Comparison of ENCODE assay signal across 8 mouse cellular contexts in the genomic region with DNA sequence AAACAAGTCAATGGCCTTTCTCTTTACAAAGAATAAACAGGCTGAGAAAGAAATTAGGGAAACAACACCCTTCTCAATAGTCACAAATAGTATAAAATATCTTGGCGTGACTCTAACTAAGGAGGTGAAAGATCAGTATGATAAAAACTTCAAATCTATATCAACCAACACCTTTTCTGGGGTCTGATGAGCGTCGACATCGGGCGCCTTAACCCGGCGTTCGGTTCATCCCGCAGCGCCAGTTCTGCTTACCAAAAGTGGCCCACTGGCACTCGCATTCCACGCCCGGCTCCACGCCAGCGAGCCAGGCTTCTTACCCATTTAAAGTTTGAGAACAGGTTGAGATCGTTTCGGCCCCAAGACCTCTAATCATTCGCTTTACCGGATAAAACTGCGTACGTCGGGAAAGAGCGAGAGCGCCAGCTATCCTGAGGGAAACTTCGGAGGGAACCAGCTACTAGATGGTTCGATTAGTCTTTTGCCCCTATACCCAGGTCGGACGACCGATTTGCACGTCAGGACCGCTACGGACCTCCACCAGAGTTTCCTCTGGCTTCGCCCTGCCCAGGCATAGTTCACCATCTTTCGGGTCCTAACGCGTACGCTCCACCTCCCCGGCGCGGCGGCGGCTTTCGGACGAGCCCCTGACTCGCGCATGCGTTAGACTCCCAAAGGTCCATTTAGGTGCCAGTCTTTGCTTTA.
DNase-seq lines count a peak whose midpoint lies in the region; ATAC-seq and TF ChIP-seq lines count a peak whose summit lies in the region.
"Not testable (repeated sequence)": the region's sequence is repeated elsewhere in the genome, so short reads cannot be mapped to it uniquely, and the experiment has no call there.

No protein-coding gene starts in this region.

- H3K27ac ChIP-seq in forebrain, embryonic 14.5 days (ENCODE audit: low read depth, low read length); liver, embryonic 14.5 days; neural tube, embryonic 11.5 days (ENCODE audit: low read depth, low read length); stomach, embryonic 16.5 days (ENCODE audit: low read length): not testable (repeated sequence)

- H3K4me2 ChIP-seq in forebrain, embryonic 14.5 days (ENCODE audit: low read length); liver, embryonic 14.5 days (ENCODE audit: low read depth); neural tube, embryonic 11.5 days (ENCODE audit: low read depth); stomach, embryonic 16.5 days (ENCODE audit: low read depth, low read length): not testable (repeated sequence)

- H3K27me3 ChIP-seq in forebrain, embryonic 14.5 days (replicated peaks; ENCODE audit: control insufficient read depth, insufficient read depth, low read length); liver, embryonic 14.5 days (ENCODE audit: control insufficient read depth, insufficient read depth, low read length); neural tube, embryonic 11.5 days (ENCODE audit: control insufficient read depth, insufficient read depth, low read length); stomach, embryonic 16.5 days (ENCODE audit: control insufficient read depth, insufficient read depth, low read length): not testable (repeated sequence)

- TF ChIP-seq CTCF in liver, embryonic 14.5 days (IDR thresholded peaks at IDR 0.05; ENCODE audit: low read depth), result not testable (repeated sequence)

- peak; percentile 96 for ATAC-seq in CD4-positive, CD25-positive, alpha-beta regulatory T cell, adult 4 months
- peak; percentile 96 for ATAC-seq in forebrain, embryonic 14.5 days
- peak; percentile 100 for ATAC-seq in liver, embryonic 14.5 days (ENCODE audit: insufficient read depth)
- ATAC-seq in neural tube, embryonic 11.5 days (ENCODE audit: insufficient read depth, low FRiP score, low TSS enrichment), result peak; percentile 100
- peak; percentile 100 for ATAC-seq in stomach, embryonic 16.5 days (ENCODE audit: insufficient read depth, low FRiP score)

- H3K4me3 ChIP-seq in forebrain, embryonic 14.5 days (ENCODE audit: low read depth, low read length); liver, embryonic 14.5 days (ENCODE audit: insufficient read depth in 1 of 2, low read depth in 2 of 2, low read length in 2 of 2); neural tube, embryonic 11.5 days (ENCODE audit: low read depth, low read length); stomach, embryonic 16.5 days (replicated peaks; ENCODE audit: low read length): not testable (repeated sequence)

- not testable (repeated sequence) for H3K9ac ChIP-seq in forebrain, embryonic 14.5 days (ENCODE audit: low read length); liver, embryonic 14.5 days (replicated peaks); neural tube, embryonic 11.5 days (ENCODE audit: low read length); stomach, embryonic 16.5 days (ENCODE audit: low read length)

- DNase-seq in c-Kit-positive CD71-positive TER-119-negative erythroid progenitor cells, embryonic 14.5 days (ENCODE audit: low read depth), result peak; percentile 98
- DNase-seq in forebrain, embryonic 14.5 days (ENCODE audit: low spot score), result peak; percentile 92
- peak; percentile 100 for DNase-seq in heart, postnatal 14 days
- DNase-seq in kidney, postnatal 4 days, result peak; percentile 98 to 100
- DNase-seq in liver, embryonic 14.5 days (ENCODE audit: low read depth in 3 of 3, low spot score in 3 of 3), result peak; percentile 93 to 97 (median 96)
- peak; percentile 100 for DNase-seq in neural tube, embryonic 11.5 days (ENCODE audit: low spot score)

- not testable (repeated sequence) for H3K9me3 ChIP-seq in forebrain, embryonic 14.5 days (replicated peaks; ENCODE audit: control insufficient read depth, low read length); liver, embryonic 14.5 days (ENCODE audit: control insufficient read depth, low read length); neural tube, embryonic 11.5 days (ENCODE audit: control insufficient read depth, low read length); stomach, embryonic 16.5 days (replicated peaks; ENCODE audit: control insufficient read depth, low read length)

- 78% methylated on average over 47 of the region's 47 CpGs for WGBS in forebrain, embryonic 14.5 days
- 71% methylated on average over 47 of the region's 47 CpGs for WGBS in liver, embryonic 14.5 days (ENCODE audit: insufficient replicate concordance)
- WGBS in neural tube, embryonic 11.5 days, result 75% methylated on average over 47 of the region's 47 CpGs
- 77% methylated on average over 47 of the region's 47 CpGs for WGBS in stomach, embryonic 16.5 days

- not testable (repeated sequence) for H3K36me3 ChIP-seq in forebrain, embryonic 14.5 days (ENCODE audit: control insufficient read depth, insufficient read depth, low read length); liver, embryonic 14.5 days (replicated peaks; ENCODE audit: control insufficient read depth, insufficient read depth, low read depth); neural tube, embryonic 11.5 days (ENCODE audit: control insufficient read depth, insufficient read depth, low read length); stomach, embryonic 16.5 days (ENCODE audit: control insufficient read depth, insufficient read depth, low read length)

- peaks cover 28% of the 10 kb centered on the region for H3K4me1 ChIP-seq in forebrain, embryonic 14.5 days (ENCODE audit: control insufficient read depth, insufficient read depth, low read length)
- H3K4me1 ChIP-seq in liver, embryonic 14.5 days (replicated peaks; ENCODE audit: control insufficient read depth in 2 of 2, insufficient read depth in 2 of 2, low read length in 1 of 2); neural tube, embryonic 11.5 days (ENCODE audit: control insufficient read depth, insufficient read depth, low read length); stomach, embryonic 16.5 days (ENCODE audit: control insufficient read depth, insufficient read depth, low read length): not testable (repeated sequence)

- intact Hi-C loops in heart, postnatal 14 days (cut with DNase I), result not testable (repeated sequence)

- TF ChIP-seq EP300 in liver, embryonic 14.5 days (IDR thresholded peaks at IDR 0.05; ENCODE audit: low read depth), result not testable (repeated sequence)
